ENCODE assay signal across 10 mouse cellular contexts in genomic region chr2:38348660-38349420, GRCm38 (mm10). TPM values are rescaled to one million over a fixed set of nuclear protein-coding genes. Genes with fewer than 3 reads are reported as not detected.
DNase-seq lines count a peak whose midpoint lies in the region; ATAC-seq lines count a peak whose summit lies in the region.
"Had no signal": no experiment of that assay in that cellular context is flagged by ENCODE, and none has a peak within 500 bp of the region (broad histone marks: within the 10 kb centered on the region; RNA-seq: fewer than 3 reads in every experiment).

No protein-coding gene starts in this region.

- ATAC-seq in embryonic facial prominence, embryonic 14.5 days (ENCODE audit: low read depth) = no peak
- ATAC-seq in hindbrain, embryonic 13.5 days (ENCODE audit: low FRiP score) = no peak
- peak; percentile 11 for ATAC-seq in midbrain, embryonic 13.5 days

- H3K36me3 ChIP-seq in embryonic facial prominence, embryonic 14.5 days (ENCODE audit: control insufficient read depth, insufficient read depth, low read length) = no peaks in the 10 kb centered on the region
- H3K36me3 ChIP-seq in hindbrain, embryonic 13.5 days = no peaks in the 10 kb centered on the region
- no peaks in the 10 kb centered on the region for H3K36me3 ChIP-seq in midbrain, embryonic 13.5 days
- H3K36me3 ChIP-seq: heart, embryonic 15.5 days had no signal

- H3K9ac ChIP-seq in embryonic facial prominence, embryonic 14.5 days (ENCODE audit: low read depth, low read length) = no peak overlapping the region
- peak overlapping the region; percentile 65; the same call in 1 of the 2 replicates for H3K9ac ChIP-seq in hindbrain, embryonic 13.5 days
- H3K9ac ChIP-seq in midbrain, embryonic 13.5 days (replicated peaks) = peak overlapping the region; percentile 72
- H3K9ac ChIP-seq: heart, embryonic 15.5 days had no signal

- H3K9me3 ChIP-seq in embryonic facial prominence, embryonic 14.5 days (ENCODE audit: control insufficient read depth, low read length) = no peaks in the 10 kb centered on the region
- no peaks in the 10 kb centered on the region for H3K9me3 ChIP-seq in hindbrain, embryonic 13.5 days
- no peaks in the 10 kb centered on the region for H3K9me3 ChIP-seq in midbrain, embryonic 13.5 days
- H3K9me3 ChIP-seq: heart, embryonic 15.5 days had no signal

- WGBS in embryonic facial prominence, embryonic 14.5 days = 5% methylated on average over 19 of the region's 19 CpGs
- under 1% methylated on average over 19 of the region's 19 CpGs for WGBS in hindbrain, embryonic 13.5 days
- 3% methylated on average over 19 of the region's 19 CpGs for WGBS in midbrain, embryonic 13.5 days

- H3K4me2 ChIP-seq in embryonic facial prominence, embryonic 14.5 days (ENCODE audit: low read depth, low read length) = peak overlapping the region; percentile 53
- peak overlapping the region; percentile 56 for H3K4me2 ChIP-seq in hindbrain, embryonic 13.5 days
- peak overlapping the region; percentile 68 for H3K4me2 ChIP-seq in midbrain, embryonic 13.5 days (replicated peaks)

- H3K4me3 ChIP-seq in embryonic facial prominence, embryonic 14.5 days (ENCODE audit: low read depth, low read length) = peak overlapping the region; percentile 37
- peak overlapping the region; percentile 37 for H3K4me3 ChIP-seq in hindbrain, embryonic 13.5 days
- H3K4me3 ChIP-seq in midbrain, embryonic 13.5 days (replicated peaks) = peak overlapping the region; percentile 63

- H3K27ac ChIP-seq in embryonic facial prominence, embryonic 14.5 days (replicated peaks; ENCODE audit: low read depth, low read length) = no peak overlapping the region
- H3K27ac ChIP-seq in hindbrain, embryonic 13.5 days = peak overlapping the region; percentile 86
- peak overlapping the region; percentile 96 for H3K27ac ChIP-seq in midbrain, embryonic 13.5 days
- H3K27ac ChIP-seq: heart, embryonic 15.5 days had no signal

- H3K27me3 ChIP-seq in embryonic facial prominence, embryonic 14.5 days (replicated peaks; ENCODE audit: control insufficient read depth, insufficient read depth, low read length) = peaks cover 100% of the 10 kb centered on the region
- peaks cover 100% of the 10 kb centered on the region for H3K27me3 ChIP-seq in hindbrain, embryonic 13.5 days
- H3K27me3 ChIP-seq in midbrain, embryonic 13.5 days = peaks cover 93% of the 10 kb centered on the region

- H3K4me1 ChIP-seq in embryonic facial prominence, embryonic 14.5 days (ENCODE audit: control insufficient read depth, insufficient read depth, low read length) = peaks cover 14% of the 10 kb centered on the region
- H3K4me1 ChIP-seq in hindbrain, embryonic 13.5 days (replicated peaks) = peaks cover 42% of the 10 kb centered on the region
- H3K4me1 ChIP-seq in midbrain, embryonic 13.5 days (replicated peaks) = peaks cover 62% of the 10 kb centered on the region

- DNase-seq in kidney, adult 9 months = peak; percentile 85
- no peak for DNase-seq in kidney, postnatal 4 days
- DNase-seq in embryonic facial prominence, embryonic 14.5 days (ENCODE audit: low spot score) = no peak
- no peak for DNase-seq in testis, postnatal 14 days (ENCODE audit: low spot score)
- no peak for DNase-seq in left cerebral cortex, adult 9 months (ENCODE audit: low spot score in 2 of 2)
- DNase-seq: lung, postnatal 10 days had no signal

RNA-seq across cellular contexts. Expression of gene Lhx2, which starts 9.8 kb away (rescaled TPM):
- polyA plus RNA-seq in embryonic facial prominence, embryonic 14.5 days (2014; fragmentation: Nextera tagmentation; extraction: Ambion mirVana) = 10.4 and 11.2 TPM in 2 replicates
- polyA plus RNA-seq in hindbrain, embryonic 13.5 days (2015; fragmentation: Nextera tagmentation; extraction: Ambion mirVana) = 22.1 and 23.6 TPM in 2 replicates
- 89.3 and 97.3 TPM in 2 replicates for polyA plus RNA-seq in midbrain, embryonic 13.5 days (2015; fragmentation: Nextera tagmentation; extraction: Ambion mirVana)
- polyA plus RNA-seq: urinary bladder, adult 2 months had no signal
